Mouse (Mus musculus) heart, embryonic 16.5 days (tissue): Measurements from ENCODE around the gene Tnfrsf13c. TPM values are rescaled to one million over a fixed set of nuclear protein-coding genes. Genes with fewer than 3 reads are reported as not detected.
"Not testable (repeated sequence)": the region's sequence is repeated elsewhere in the genome, so short reads cannot be mapped to it uniquely, and the experiment has no call there.

Source experiments
- ATAC-seq: fragments of 200-750 bp; cut with Nextera tagmentation; replicated peaks from 2 replicates; pipeline ENCODE4 v1.8.0; 2017; ENCODE audit warnings: moderate number of reproducible peaks; ENCODE audit not compliant: insufficient read depth, low FRiP score; ENCODE audit errors: extremely low read depth
- H3K27ac ChIP-seq: fragments of 300-500 bp; sonication (generic); 2 replicates; pipeline ENCODE4 v1.5.1; 2014; ENCODE audit warnings: mild to moderate bottlenecking, low read length, control low read depth, moderate library complexity
- H3K27me3 ChIP-seq: fragments of 300-500 bp; sonication (generic); 2 replicates; pipeline ENCODE4 v1.6.1; 2014; ENCODE audit warnings: low read length, mixed read lengths; ENCODE audit not compliant: control insufficient read depth, insufficient read depth
- H3K36me3 ChIP-seq: fragments of 300-500 bp; sonication (generic); 2 replicates; pipeline ENCODE4 v1.6.1; 2014; ENCODE audit not compliant: control insufficient read depth, insufficient read depth
- H3K4me1 ChIP-seq: fragments of 300-500 bp; sonication (generic); 2 replicates; pipeline ENCODE4 v1.6.1; 2014; ENCODE audit warnings: low read length, mixed read lengths; ENCODE audit not compliant: control insufficient read depth, insufficient read depth
- H3K4me2 ChIP-seq: fragments of 300-500 bp; sonication (generic); 2 replicates; pipeline ENCODE4 v1.6.1; 2014; ENCODE audit warnings: low read depth, mild to moderate bottlenecking, control low read depth, low read length
- H3K4me3 ChIP-seq: fragments of 300-500 bp; sonication (generic); 2 replicates; pipeline ENCODE4 v1.5.1; 2014; ENCODE audit warnings: mild to moderate bottlenecking, control low read depth, low read length
- H3K9ac ChIP-seq: fragments of 300-500 bp; sonication (generic); 2 replicates; pipeline ENCODE4 v1.6.1; 2014; ENCODE audit warnings: low read length, control low read depth
- H3K9me3 ChIP-seq: fragments of 300-500 bp; sonication (generic); replicated peaks from 2 replicates; pipeline ENCODE4 v1.6.1; 2016; ENCODE audit warnings: low read length; ENCODE audit not compliant: control insufficient read depth
- WGBS: fragments of 180-500 bp; shearing (Covaris S2); extraction: QIAGEN DNeasy Blood & Tissue Kit; methylation state at CpG from one replicate; pipeline ENCODE4 v1.1.7; 2014; 5-methylcytosine and 5-hydroxymethylcytosine counted together
- polyA plus RNA-seq: library from polyadenylated mRNA; unstranded; fragments of >200 nt; fragmentation: Nextera tagmentation; extraction: Ambion mirVana; gene quantifications from 2 replicates; pipeline ENCODE4 v1.2.1, GENCODE M21; 2015

Gene Tnfrsf13c
- polyA plus RNA-seq, 1 experiment from 2014 or later, result 0.18 TPM

- Histone ChIP-seq H3K27me3 (no peaks in the 10 kb centered on the region), H3K4me1 (no peaks in the 10 kb centered on the region), H3K9ac (no peak within 1 kb of the TSS), H3K4me2 (no peak within 1 kb of the TSS), H3K36me3 (no peaks in the 10 kb centered on the region), H3K9me3 (peaks cover 4% of the 10 kb centered on the region), H3K27ac (no peak within 1 kb of the TSS), H3K4me3 (no peak within 1 kb of the TSS)
- WGBS, result 76% methylated on average over 6 of the region's 6 CpGs
- no peak for ATAC-seq
Observed at GRCm38 (mm10) chr15:82252097-82252496, 27.9 kb upstream of the Tnfrsf13c start, which contains the start of gene 1500009C09Rik. Gene 1500009C09Rik (plus strand): TSS chr15:82252397.

GRCm38 (mm10) chr15:82251579-82251978, 27.4 kb upstream of the Tnfrsf13c start:
- WGBS, result 92% methylated on average over 3 of the region's 3 CpGs
- Histone ChIP-seq H3K4me3 (no peak overlapping the region), H3K9me3 (peaks cover 4% of the 10 kb centered on the region), H3K27ac (no peak overlapping the region), H3K4me2 (no peak overlapping the region), H3K9ac (no peak overlapping the region), H3K27me3 (no peaks in the 10 kb centered on the region), H3K4me1 (no peaks in the 10 kb centered on the region), H3K36me3 (no peaks in the 10 kb centered on the region)
- no peak for ATAC-seq

- 67% methylated on average over 3 of the region's 3 CpGs for WGBS
Observed at GRCm38 (mm10) chr15:82247131-82247776, 23.1 kb upstream of the Tnfrsf13c start.

GRCm38 (mm10) chr15:82244805-82245161, 20.6 kb upstream of the Tnfrsf13c start:
- not testable (repeated sequence) for H3K27me3 ChIP-seq, H3K4me1 ChIP-seq, H3K9me3 ChIP-seq, ATAC-seq, H3K36me3 ChIP-seq
- Histone ChIP-seq H3K9ac (peak overlapping the region; percentile 82), H3K27ac (peak overlapping the region; percentile 82; the same call in 1 of the 2 replicates), H3K4me3 (peak overlapping the region; percentile 94), H3K4me2 (peak overlapping the region; percentile 97)
- 22% methylated on average over 9 of the region's 9 CpGs for WGBS

More at GRCm38 (mm10) chr15:82247131-82247776, 23.1 kb upstream of the Tnfrsf13c start:
- no peaks in the 10 kb centered on the region for H3K27me3 ChIP-seq
- ATAC-seq, result no peak
- peaks cover 4% of the 10 kb centered on the region for H3K9me3 ChIP-seq
- no peak overlapping the region for H3K4me3 ChIP-seq
- no peaks in the 10 kb centered on the region for H3K36me3 ChIP-seq
- H3K4me2 ChIP-seq, result no peak overlapping the region
- peaks cover 7% of the 10 kb centered on the region for H3K4me1 ChIP-seq
- H3K27ac ChIP-seq, result no peak overlapping the region
- H3K9ac ChIP-seq, result no peak overlapping the region

- Histone ChIP-seq H3K9me3 (no peaks in the 10 kb centered on the region), H3K27ac (peak within 1 kb of the TSS; percentile 82), H3K4me2 (peak within 1 kb of the TSS; percentile 97), H3K4me3 (peak within 1 kb of the TSS; percentile 94), H3K9ac (peak within 1 kb of the TSS; percentile 82), H3K36me3 (no peaks in the 10 kb centered on the region), H3K27me3 (no peaks in the 10 kb centered on the region), H3K4me1 (peaks cover 7% of the 10 kb centered on the region)
- WGBS, result under 1% methylated on average over 65 of the region's 65 CpGs
- ATAC-seq, result peak; percentile 96
Observed at GRCm38 (mm10) chr15:82244115-82244804, 20.1 kb upstream of the Tnfrsf13c start, which contains the start of gene Cenpm. Gene Cenpm (minus strand): TSS chr15:82244748.

GRCm38 (mm10) chr15:82243742-82244114, 19.6 kb upstream of the Tnfrsf13c start:
- peak overlapping the region; percentile 56 for H3K27ac ChIP-seq
- H3K27me3 ChIP-seq, result no peaks in the 10 kb centered on the region
- no peak for ATAC-seq
- H3K4me3 ChIP-seq, result peak overlapping the region; percentile 94
- H3K9me3 ChIP-seq, result no peaks in the 10 kb centered on the region
- peaks cover 7% of the 10 kb centered on the region for H3K4me1 ChIP-seq
- peak overlapping the region; percentile 82 for H3K9ac ChIP-seq
- peak overlapping the region; percentile 97 for H3K4me2 ChIP-seq
- WGBS, result 3% methylated on average over 12 of the region's 12 CpGs
- no peaks in the 10 kb centered on the region for H3K36me3 ChIP-seq

GRCm38 (mm10) chr15:82243311-82243710, 19.1 kb upstream of the Tnfrsf13c start:
- Histone ChIP-seq H3K27ac (no peak overlapping the region), H3K4me1 (peaks cover 7% of the 10 kb centered on the region), H3K9me3 (no peaks in the 10 kb centered on the region), H3K9ac (peak overlapping the region; percentile 82), H3K4me2 (peak overlapping the region; percentile 97), H3K4me3 (peak overlapping the region; percentile 94), H3K36me3 (peaks cover 2% of the 10 kb centered on the region; the same call in 1 of the 2 replicates), H3K27me3 (no peaks in the 10 kb centered on the region)
- WGBS, result 75% methylated on average over 3 of the region's 3 CpGs
- no peak for ATAC-seq

- Histone ChIP-seq H3K27ac (no peak overlapping the region), H3K36me3 (peaks cover 10% of the 10 kb centered on the region), H3K9me3 (no peaks in the 10 kb centered on the region), H3K27me3 (no peaks in the 10 kb centered on the region), H3K9ac (no peak overlapping the region), H3K4me1 (no peaks in the 10 kb centered on the region), H3K4me2 (no peak overlapping the region), H3K4me3 (no peak overlapping the region)
- WGBS, result 18% methylated on average over 5 of the region's 5 CpGs
- ATAC-seq, result no peak
Observed at GRCm38 (mm10) chr15:82236565-82236964, 12.4 kb upstream of the Tnfrsf13c start.

GRCm38 (mm10) chr15:82235661-82236060, 11.5 kb upstream of the Tnfrsf13c start:
- Histone ChIP-seq H3K27ac (no peak overlapping the region), H3K36me3 (peaks cover 10% of the 10 kb centered on the region), H3K27me3 (no peaks in the 10 kb centered on the region), H3K4me2 (no peak overlapping the region), H3K4me1 (no peaks in the 10 kb centered on the region), H3K9me3 (no peaks in the 10 kb centered on the region), H3K9ac (no peak overlapping the region), H3K4me3 (no peak overlapping the region)
- ATAC-seq, result no peak
- 58% methylated on average over 10 of the region's 10 CpGs for WGBS
